Comparison of ENCODE assay signal across 18 mouse cellular contexts in genomic region chr2:69974896-69975295, GRCm38 (mm10).
DNase-seq lines count a peak whose midpoint lies in the region.
"Had no signal": no experiment of that assay in that cellular context is flagged by ENCODE, and none has a peak within 500 bp of the region (broad histone marks: within the 10 kb centered on the region; RNA-seq: fewer than 3 reads in every experiment).

No protein-coding gene starts in this region.

- DNase-seq in frontal cortex, postnatal 36 days (ENCODE audit: low spot score in 2 of 2) = peak; percentile 29 to 49
- DNase-seq in frontal cortex, postnatal 10 days (ENCODE audit: low spot score in 2 of 2) = no peak
- peak; percentile 23 to 78 for DNase-seq in left cerebral cortex, postnatal 25 days (ENCODE audit: low spot score in 2 of 2)
- DNase-seq in left cerebral cortex, adult 11 months (ENCODE audit: low spot score) = no peak
- peak; percentile 55 for DNase-seq in brain, adult 2 months (ENCODE audit: low read depth, low spot score)
- peak; percentile 21 to 33 for DNase-seq in left cerebral cortex, postnatal 36 days (ENCODE audit: low spot score in 2 of 2)
- no peak for DNase-seq in thymus, postnatal 36 days
- DNase-seq: adrenal gland, adult 2 months; adrenal gland, postnatal 14 days; cerebellum, adult 11-12 months; cerebellum, adult 8-10 months; cerebellum, postnatal 10 days; cerebellum, postnatal 36 days; embryo, embryonic 11 days; gastrocnemius, postnatal 25 days; heart, adult 18-20 months; heart, postnatal 10 days; heart, postnatal 36 days had no signal

- intact Hi-C loops in left cerebral cortex, postnatal 25 days (cut with DNase I) = no loop called here
- intact Hi-C loops in left cerebral cortex, postnatal 36 days (cut with DNase I) = no loop called here

Comparison
In these comparisons a context has a peak if more than half of its experiments do, and no peak if none do; other contexts are left out.
1. DNase-seq: peak in frontal cortex, postnatal 36 days (2 of 2), left cerebral cortex, postnatal 25 days (2 of 2), brain, adult 2 months (single experiment) and left cerebral cortex, postnatal 36 days (2 of 2); none in frontal cortex, postnatal 10 days (0 of 2), left cerebral cortex, adult 11 months (single experiment) and thymus, postnatal 36 days (0 of 2).